Mouse (Mus musculus): ENCODE data around the gene Gemin5. TPM values are rescaled to one million over a fixed set of nuclear protein-coding genes. Genes with fewer than 3 reads are reported as not detected.

The Gemin5 gene
- 5.3 and 6.5 TPM in 2 replicates for polyA plus RNA-seq (2012; rRNA removed)

DNA sequence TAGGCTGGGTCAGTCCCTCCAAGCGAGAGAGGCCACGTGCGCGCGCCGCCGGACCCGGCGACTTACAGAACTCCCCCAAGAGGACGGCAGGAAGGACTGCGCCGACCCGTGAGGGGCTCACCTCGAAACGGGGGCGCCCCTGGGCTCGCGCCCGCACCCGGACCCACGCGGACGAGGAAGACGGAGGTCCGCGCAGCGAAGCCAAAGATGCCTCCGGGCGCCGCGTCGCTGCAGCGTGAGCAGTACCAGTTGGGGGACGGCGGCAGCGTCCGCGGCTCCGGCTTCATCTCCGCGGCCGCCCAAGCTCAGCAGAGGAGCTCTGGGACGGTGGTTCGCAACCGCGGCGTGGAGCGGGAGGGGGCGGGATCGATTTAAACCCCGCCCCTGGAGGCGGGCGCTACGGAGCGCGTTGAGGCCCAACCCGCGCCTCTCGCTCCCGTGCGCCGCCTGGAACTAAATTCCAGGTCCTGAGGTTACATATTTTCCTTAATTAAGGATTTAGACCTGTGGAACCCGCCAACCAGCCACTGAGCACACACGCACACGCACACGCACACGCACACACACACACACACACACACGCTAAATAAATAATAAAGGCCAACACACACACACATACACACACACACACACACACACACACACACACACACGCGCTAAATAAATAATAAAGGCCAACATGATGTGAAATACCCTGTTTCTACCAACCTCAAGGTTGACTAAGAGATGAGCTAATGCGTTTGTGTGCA, at the start of gene Gemin5:
Gemin5 (minus strand) TSS at position 373 of the 749 bp plus-strand sequence.

DNA sequence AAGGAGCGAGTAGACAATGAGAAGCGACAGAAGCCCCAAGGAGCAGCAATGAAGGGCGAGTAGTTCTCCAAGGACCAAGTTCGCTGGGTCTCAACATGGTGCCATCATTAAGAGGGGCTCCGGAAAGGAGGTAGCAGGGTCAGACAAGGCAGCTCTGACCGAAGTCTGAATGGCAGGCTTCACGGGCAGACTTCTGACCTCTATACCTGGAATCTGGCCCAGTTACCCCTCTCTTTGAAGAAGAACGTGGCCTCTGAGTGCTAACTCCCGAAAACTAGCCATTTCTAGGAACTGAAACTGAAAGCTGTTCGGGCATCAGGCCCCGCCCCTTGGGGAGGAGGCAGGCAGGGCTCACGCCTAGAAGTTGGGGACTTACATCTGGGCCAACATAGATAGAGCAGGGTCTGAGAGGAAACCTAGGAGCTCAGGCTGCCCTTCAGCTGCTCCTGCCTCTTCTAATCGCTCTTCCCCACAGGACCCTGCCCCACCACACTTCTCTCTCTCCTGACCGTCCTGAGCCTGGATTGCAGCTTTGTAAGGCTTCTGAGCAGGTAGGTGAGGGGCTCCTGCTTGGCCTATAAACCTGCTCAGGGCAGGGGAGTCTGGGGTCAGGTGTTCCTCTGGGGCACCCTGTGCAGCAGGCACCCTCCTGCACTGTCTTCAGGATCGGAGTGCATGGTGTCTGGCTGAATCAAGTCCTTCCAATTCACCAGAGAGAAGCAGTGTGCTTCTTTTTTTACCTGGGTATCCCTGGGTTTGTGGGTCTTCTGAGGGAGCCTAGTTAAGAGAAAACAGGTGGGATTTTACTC, 31.1 kb upstream of the Gemin5 start, which contains the start of the genes Igtp and Irgm2:
Igtp (plus strand) TSS at position 328 of the 809 bp plus-strand sequence.
Irgm2 (plus strand) TSS at position 390 of the 809 bp plus-strand sequence.

DNA sequence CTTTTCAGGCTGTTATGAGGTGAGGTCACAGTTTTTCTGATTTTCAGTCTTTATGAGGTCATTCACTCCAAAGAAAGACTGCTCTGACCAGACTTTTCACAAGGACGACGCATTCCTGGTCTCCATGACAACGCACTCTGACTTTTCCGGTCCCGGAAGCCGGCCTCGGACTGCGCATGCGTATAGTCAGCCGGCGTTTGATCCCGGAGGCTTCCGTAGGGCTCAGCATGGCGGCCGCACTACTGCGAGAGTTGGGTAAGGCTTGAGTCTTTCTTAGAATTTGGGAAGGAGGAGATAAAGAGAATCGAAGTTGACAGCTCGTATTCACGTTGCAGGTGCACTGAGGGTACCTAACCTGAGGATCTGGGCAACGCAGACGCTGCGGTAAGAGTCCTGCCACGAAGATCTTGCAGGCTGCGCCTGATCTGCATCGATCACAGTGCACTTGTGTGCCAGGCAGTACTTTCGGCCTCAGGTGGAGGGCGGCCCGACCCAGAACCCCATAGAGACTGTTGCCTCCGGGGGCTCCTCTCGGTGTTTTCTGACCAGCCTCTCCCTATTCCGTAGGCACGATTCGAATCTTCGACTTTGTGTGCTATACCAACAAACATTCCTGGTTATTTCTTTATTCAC, 3.2 kb upstream of the Gemin5 start, which contains the start of gene Mrpl22:
Mrpl22 (plus strand) TSS at position 203 of the 633 bp plus-strand sequence.

DNA sequence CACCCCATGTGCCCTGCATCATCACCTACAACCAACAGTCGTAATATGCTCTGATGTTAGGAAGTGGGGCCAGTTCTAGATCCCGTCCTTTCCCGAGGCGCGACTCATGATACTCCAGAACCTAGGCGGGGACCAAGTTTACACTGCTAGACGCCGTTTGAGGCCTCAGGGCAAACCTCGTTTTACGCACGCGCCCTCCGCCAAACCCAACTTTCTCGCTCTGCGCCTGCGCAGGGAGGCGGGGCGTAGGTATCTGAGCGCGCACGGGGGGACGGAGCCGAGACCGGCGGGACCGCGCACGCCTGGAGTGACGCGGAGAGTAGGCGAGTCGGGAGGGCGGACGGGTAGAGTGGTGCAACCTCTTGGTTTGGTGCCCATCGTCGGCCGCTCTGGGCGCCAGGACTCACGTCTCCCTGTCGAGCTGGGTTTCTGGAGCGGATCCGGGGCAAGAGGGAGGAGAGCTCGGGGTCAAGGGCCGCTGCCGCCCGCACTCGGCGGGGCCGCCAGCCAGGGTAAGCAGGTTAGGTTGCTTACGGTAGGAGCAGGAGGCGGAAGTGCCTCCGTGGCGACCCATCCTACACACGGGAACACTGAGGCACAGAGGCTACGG, 64.5 kb downstream of the Gemin5 start, which contains the start of gene Cnot8:
Cnot8 (plus strand) TSS at position 457 of the 610 bp plus-strand sequence.

DNA sequence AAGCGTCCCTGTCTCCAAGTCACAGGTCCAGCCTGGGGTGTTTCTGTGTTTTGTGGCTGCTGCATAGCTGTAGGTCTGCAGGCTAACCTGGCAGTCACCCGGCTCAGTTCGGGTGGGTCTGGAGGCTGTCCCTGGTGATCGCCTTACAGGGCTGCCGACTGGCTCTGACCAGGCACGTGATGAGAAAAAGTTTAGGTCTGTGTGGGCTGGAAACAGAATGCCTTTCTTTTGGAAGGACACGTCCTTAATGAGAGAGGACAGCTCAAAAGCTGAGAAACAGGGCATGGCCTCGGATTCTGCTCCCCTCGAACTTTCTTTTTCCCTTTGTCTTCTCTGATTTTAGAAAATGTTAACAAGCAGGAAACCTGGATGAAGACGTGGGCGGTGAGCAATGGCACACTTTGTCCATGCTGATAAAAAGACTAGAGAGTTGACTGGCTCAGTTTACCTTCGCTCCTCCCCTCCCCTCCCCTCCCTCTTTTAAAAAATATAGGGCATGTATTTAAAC, 75.3 kb downstream of the Gemin5 start, which contains the start of gene Gm12248:
Gm12248 (minus strand) TSS at position 114 of the 508 bp plus-strand sequence.

Other genes with a start within 250 kb of the Gemin5 start
- 24.5 and 26.5 TPM in 2 replicates for gene Larp1, start 159.5 kb downstream of the Gemin5 start, polyA plus RNA-seq (2012; rRNA removed)
- not detected in 2 replicates for gene Gm12248, start 75.4 kb downstream of the Gemin5 start, polyA plus RNA-seq (2012; rRNA removed)
- 24.6 and 27.2 TPM in 2 replicates for gene Cnot8, start 64.4 kb downstream of the Gemin5 start, polyA plus RNA-seq (2012; rRNA removed)
- 68.9 and 70.7 TPM in 2 replicates for gene Mrpl22, start 3.1 kb upstream of the Gemin5 start, polyA plus RNA-seq (2012; rRNA removed)
- gene Igtp, start 31.0 kb upstream of the Gemin5 start, polyA plus RNA-seq (2012; rRNA removed) = 5.5 and 8.0 TPM in 2 replicates
- gene Irgm2, start 31.1 kb upstream of the Gemin5 start, polyA plus RNA-seq (2012; rRNA removed) = 3.3 and 4.7 TPM in 2 replicates
- gene 4930438A08Rik, start 106.3 kb upstream of the Gemin5 start, polyA plus RNA-seq (2012; rRNA removed) = 0.44 and 0.82 TPM in 2 replicates
- 17.1 and 18.8 TPM in 2 replicates for gene Zfp692, start 138.5 kb upstream of the Gemin5 start, polyA plus RNA-seq (2012; rRNA removed)
- gene Zfp672, start 161.8 kb upstream of the Gemin5 start, polyA plus RNA-seq (2012; rRNA removed) = 19.2 and 22.1 TPM in 2 replicates
- 8.1 and 9.0 TPM in 2 replicates for gene Sh3bp5l, start 162.2 kb upstream of the Gemin5 start, polyA plus RNA-seq (2012; rRNA removed)
- 0.03 TPM in 1 of 2 replicates, not detected in the other for gene Lypd8, start 210.5 kb upstream of the Gemin5 start, polyA plus RNA-seq (2012; rRNA removed)